Mouse (Mus musculus) layer of hippocampus, adult 2 months (tissue): Measurements from ENCODE around the gene Bag3. TPM values are rescaled to one million over a fixed set of nuclear protein-coding genes. Genes with fewer than 3 reads are reported as not detected.
A peak's percentile ranks its signal among the peaks of the same experiment; 100 is the strongest.

Source experiments
- DNase-seq, 2 experiments: peaks; one replicate each; pipeline ENCODE4 v3.0.0; 2022; ENCODE audit warnings: low spot score in 2 of 2
- H3K27ac ChIP-seq: fragments of 200-600 bp; 2 replicates; pipeline ENCODE4 v1.8.1; 2022
- H3K4me3 ChIP-seq: fragments of 200-600 bp; 2 replicates; pipeline ENCODE4 v1.8.1; 2022; ENCODE audit warnings: mild to moderate bottlenecking
- CTCF ChIP-seq: fragments of 200-600 bp; conservative IDR thresholded peaks from 2 replicates; pipeline ENCODE4 v1.8.1; 2022; ENCODE audit warnings: antibody characterized with exemption, mild to moderate bottlenecking, moderate library complexity
- microRNA-seq, 2 experiments: library from miRNA; unstranded; fragments of <30 nt; microRNA quantifications; one replicate each; pipeline ENCODE4 v1.2.0; 2021
- total RNA-seq, 2 experiments: library from RNA; stranded (reverse); gene quantifications; 2 replicates each; pipeline ENCODE4 v1.2.3; 2021

Bag3 gene
- total RNA-seq, 2 experiments from 2014 or later = 10.3 to 11.0 TPM

- DNase-seq = peak; percentile 66 to 87
- H3K27ac ChIP-seq = peak overlapping the region; percentile 82
- H3K4me3 ChIP-seq = no peak overlapping the region
- peak; percentile 36 for TF ChIP-seq CTCF
Observed at GRCm38 (mm10) chr7:128583213-128583948, 60.0 kb downstream of the Bag3 start.

GRCm38 (mm10) chr7:128587334-128587933, 64.0 kb downstream of the Bag3 start:
- no peak for DNase-seq
- no peak overlapping the region for H3K4me3 ChIP-seq
- no peak overlapping the region for H3K27ac ChIP-seq
- TF ChIP-seq CTCF = no peak

- Histone ChIP-seq H3K4me3 (peak overlapping the region; percentile 27; the same call in 1 of the 2 replicates), H3K27ac (peak overlapping the region; percentile 94)
- DNase-seq = no peak
- TF ChIP-seq CTCF = peak; percentile 43
Observed at GRCm38 (mm10) chr7:128591345-128592084, 68.1 kb downstream of the Bag3 start.

- Histone ChIP-seq H3K27ac (peak overlapping the region; percentile 94), H3K4me3 (peak overlapping the region; percentile 27)
- no peak for TF ChIP-seq CTCF
- peak; percentile 44 to 72 for DNase-seq
Observed at GRCm38 (mm10) chr7:128592118-128592935, 68.9 kb downstream of the Bag3 start.

GRCm38 (mm10) chr7:128592936-128593241, 69.5 kb downstream of the Bag3 start:
- DNase-seq = no peak
- no peak for TF ChIP-seq CTCF
- peak overlapping the region; percentile 27; the same call in 1 of the 2 replicates for H3K4me3 ChIP-seq
- H3K27ac ChIP-seq = peak overlapping the region; percentile 94

GRCm38 (mm10) chr7:128596274-128596673, 72.9 kb downstream of the Bag3 start:
- no peak for TF ChIP-seq CTCF
- DNase-seq = no peak
- no peak overlapping the region for H3K4me3 ChIP-seq
- no peak overlapping the region for H3K27ac ChIP-seq

Small RNA genes within 50 kb of the gene (microRNA-seq; reads per million reads assigned to microRNA genes)
- 0 reads per million in 2 experiments for gene Gm24365

Other genes with a start within 250 kb of the Bag3 start
- gene BC017158, start 225.4 kb upstream of the Bag3 start, total RNA-seq = 10 to 100 TPM; 26.5 to 27.0 TPM
- 10 to 100 TPM; 43.4 to 44.1 TPM for gene Rgs10, start 104.9 kb upstream of the Bag3 start, total RNA-seq
- 100 to 1,000 TPM; 111 to 128 TPM for gene Tial1, start 61.9 kb upstream of the Bag3 start, total RNA-seq
- 100 to 1,000 TPM; 108 to 111 TPM for gene Inpp5f, start 87.7 kb downstream of the Bag3 start, total RNA-seq
- gene Mcmbp, start 216.9 kb downstream of the Bag3 start, total RNA-seq = 10 to 100 TPM; 25.0 to 31.2 TPM
- 10 to 100 TPM; 46.9 to 59.3 TPM for gene Sec23ip, start 221.3 kb downstream of the Bag3 start, total RNA-seq